Mouse (Mus musculus) heart, adult 2 months (tissue): ENCODE data around the gene Tnrc6b.

Experiments used
- CTCF ChIP-seq: fragments of 200-600 bp; IDR thresholded peaks from 2 replicates; pipeline ENCODE4 v1.8.1; 2022; ENCODE audit warnings: antibody characterized with exemption, mild to moderate bottlenecking, moderate library complexity
- POLR2A ChIP-seq: fragments of 200-500 bp; IDR thresholded peaks from 2 replicates; pipeline ENCODE4 v1.6.1; 2011; ENCODE audit warnings: mild to moderate bottlenecking, low read depth, low read length, control low read depth; ENCODE audit not compliant: insufficient read depth

DNA sequence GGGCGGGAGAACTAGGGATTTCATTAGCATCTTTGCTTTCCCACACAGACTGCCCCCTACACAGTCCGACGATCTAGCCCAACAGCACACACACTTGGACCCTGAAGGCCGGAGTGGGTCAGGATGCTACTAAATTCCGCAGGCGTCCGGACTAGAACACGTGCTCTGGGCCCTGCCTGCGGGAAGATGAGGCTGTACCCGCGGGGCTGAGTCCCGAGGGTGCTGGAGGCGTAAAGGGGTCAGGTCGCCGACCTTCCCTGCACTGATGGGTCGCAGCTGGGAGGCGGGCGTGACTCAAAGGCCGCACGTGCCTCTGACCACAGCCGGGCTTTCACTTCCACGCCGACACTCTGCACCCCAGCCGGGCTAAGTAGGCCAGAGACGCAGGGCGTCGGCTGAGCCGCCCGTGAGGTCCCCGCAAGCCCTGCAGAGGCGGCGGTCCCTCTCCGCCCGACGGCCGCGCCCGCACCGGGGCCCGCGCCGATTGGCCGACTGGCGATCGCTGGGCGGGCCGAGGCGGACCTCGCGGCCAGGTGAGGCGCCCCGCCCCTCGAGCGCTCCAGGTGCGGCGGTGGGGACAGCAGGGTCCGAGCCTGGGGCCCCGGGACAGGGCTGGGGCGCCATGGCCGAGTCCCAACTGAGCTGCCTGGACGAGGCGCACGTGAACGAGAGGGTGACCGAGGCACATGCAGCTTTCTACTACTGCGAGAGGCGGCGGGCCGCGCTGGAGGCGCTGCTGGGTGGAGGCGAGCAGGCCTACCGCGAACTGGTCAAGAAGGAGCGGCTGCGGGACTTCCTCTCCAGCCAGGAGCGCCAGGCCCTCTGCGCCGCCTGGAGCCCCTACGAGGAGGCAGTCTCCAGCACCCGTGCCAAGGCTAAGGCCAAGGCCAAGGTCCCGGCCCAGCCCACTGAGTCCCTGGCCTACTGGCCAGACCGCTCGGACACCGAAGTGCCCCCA lies 39.5 kb upstream of the Tnrc6b start, which contains the start of gene Fam83f:
- TF ChIP-seq CTCF, result no peak
- TF ChIP-seq POLR2A, result no peak
